Mouse (Mus musculus): Measurements from ENCODE around the gene Pts. TPM values are rescaled to one million over a fixed set of nuclear protein-coding genes. Genes with fewer than 3 reads are reported as not detected.

The Pts gene
- 118 and 122 TPM in 2 replicates for polyA plus RNA-seq (2014; fragmentation: Nextera tagmentation; extraction: Ambion mirVana)

- peak within 1 kb of the TSS; percentile 79 for H3K27ac ChIP-seq (replicated peaks; ENCODE audit: low read depth, low read length)
- peak within 1 kb of the TSS; percentile 71 for H3K4me2 ChIP-seq (ENCODE audit: low read length)
- no peaks in the 10 kb centered on the region for H3K9me3 ChIP-seq (ENCODE audit: control insufficient read depth, low read length)
- H3K36me3 ChIP-seq (ENCODE audit: control insufficient read depth, insufficient read depth, low read length) = peaks cover 6% of the 10 kb centered on the region; the same call in 1 of the 2 replicates
- WGBS = under 1% methylated on average over 54 of the region's 54 CpGs
- no peaks in the 10 kb centered on the region for H3K27me3 ChIP-seq (ENCODE audit: control insufficient read depth, insufficient read depth, low read length)
- peak; percentile 97 for ATAC-seq (ENCODE audit: low FRiP score, low TSS enrichment)
- H3K4me1 ChIP-seq (ENCODE audit: control insufficient read depth, insufficient read depth, low read length) = peaks cover 5% of the 10 kb centered on the region; the same call in 1 of the 2 replicates
- peak within 1 kb of the TSS; percentile 71 for H3K9ac ChIP-seq (replicated peaks; ENCODE audit: low read length)
- peak within 1 kb of the TSS; percentile 71 for H3K4me3 ChIP-seq (replicated peaks; ENCODE audit: low read depth, low read length)
- peak; percentile 100 for DNase-seq
These were observed at the start of gene Pts for GRCm38 (mm10) chr9:50528293-50528892. TSS of gene Pts (minus strand) at chr9:50528724.

- H3K4me1 ChIP-seq (ENCODE audit: control insufficient read depth, insufficient read depth, low read length) = no peaks in the 10 kb centered on the region
- ATAC-seq (ENCODE audit: low FRiP score, low TSS enrichment) (no peak), DNase-seq (no peak)
- WGBS = 83% methylated on average over 10 of the region's 10 CpGs
- H3K9ac ChIP-seq (replicated peaks; ENCODE audit: low read length) = no peak overlapping the region
- H3K4me3 ChIP-seq (replicated peaks; ENCODE audit: low read depth, low read length) = no peak overlapping the region
- H3K4me2 ChIP-seq (ENCODE audit: low read length) = no peak overlapping the region
- no peak overlapping the region for H3K27ac ChIP-seq (replicated peaks; ENCODE audit: low read depth, low read length)
- no peaks in the 10 kb centered on the region for H3K36me3 ChIP-seq (ENCODE audit: control insufficient read depth, insufficient read depth, low read length)
- no peaks in the 10 kb centered on the region for H3K9me3 ChIP-seq (ENCODE audit: control insufficient read depth, low read length)
- H3K27me3 ChIP-seq (ENCODE audit: control insufficient read depth, insufficient read depth, low read length) = no peaks in the 10 kb centered on the region
These were observed 41.3 kb upstream of the Pts start for GRCm38 (mm10) chr9:50569599-50570525.

GRCm38 (mm10) chr9:50567881-50568280, 39.4 kb upstream of the Pts start:
- Histone ChIP-seq H3K9ac (replicated peaks; ENCODE audit: low read length) (no peak overlapping the region), H3K4me1 (ENCODE audit: control insufficient read depth, insufficient read depth, low read length) (no peaks in the 10 kb centered on the region), H3K9me3 (ENCODE audit: control insufficient read depth, low read length) (no peaks in the 10 kb centered on the region), H3K4me3 (replicated peaks; ENCODE audit: low read depth, low read length) (no peak overlapping the region), H3K36me3 (ENCODE audit: control insufficient read depth, insufficient read depth, low read length) (no peaks in the 10 kb centered on the region), H3K4me2 (ENCODE audit: low read length) (no peak overlapping the region), H3K27ac (replicated peaks; ENCODE audit: low read depth, low read length) (no peak overlapping the region), H3K27me3 (ENCODE audit: control insufficient read depth, insufficient read depth, low read length) (no peaks in the 10 kb centered on the region)
- no peak for DNase-seq
- 91% methylated on average over 2 of the region's 2 CpGs for WGBS
- ATAC-seq (ENCODE audit: low FRiP score, low TSS enrichment) = no peak

- no peak for DNase-seq
- no peaks in the 10 kb centered on the region for H3K9me3 ChIP-seq (ENCODE audit: control insufficient read depth, low read length)
- no peaks in the 10 kb centered on the region for H3K27me3 ChIP-seq (ENCODE audit: control insufficient read depth, insufficient read depth, low read length)
- 91% methylated on average over 4 of the region's 4 CpGs for WGBS
- H3K4me3 ChIP-seq (replicated peaks; ENCODE audit: low read depth, low read length) = no peak overlapping the region
- ATAC-seq (ENCODE audit: low FRiP score, low TSS enrichment) = no peak
- H3K27ac ChIP-seq (replicated peaks; ENCODE audit: low read depth, low read length) = no peak overlapping the region
- no peaks in the 10 kb centered on the region for H3K4me1 ChIP-seq (ENCODE audit: control insufficient read depth, insufficient read depth, low read length)
- no peak overlapping the region for H3K9ac ChIP-seq (replicated peaks; ENCODE audit: low read length)
- no peak overlapping the region for H3K4me2 ChIP-seq (ENCODE audit: low read length)
- H3K36me3 ChIP-seq (ENCODE audit: control insufficient read depth, insufficient read depth, low read length) = no peaks in the 10 kb centered on the region
These were observed 38.8 kb upstream of the Pts start for GRCm38 (mm10) chr9:50567372-50567771.

- H3K36me3 ChIP-seq (ENCODE audit: control insufficient read depth, insufficient read depth, low read length) = no peaks in the 10 kb centered on the region
- no peak overlapping the region for H3K4me2 ChIP-seq (ENCODE audit: low read length)
- no peak overlapping the region for H3K4me3 ChIP-seq (replicated peaks; ENCODE audit: low read depth, low read length)
- H3K4me1 ChIP-seq (ENCODE audit: control insufficient read depth, insufficient read depth, low read length) = no peaks in the 10 kb centered on the region
- DNase-seq = no peak
- no peak for ATAC-seq (ENCODE audit: low FRiP score, low TSS enrichment)
- H3K27ac ChIP-seq (replicated peaks; ENCODE audit: low read depth, low read length) = no peak overlapping the region
- H3K27me3 ChIP-seq (ENCODE audit: control insufficient read depth, insufficient read depth, low read length) = no peaks in the 10 kb centered on the region
- no peaks in the 10 kb centered on the region for H3K9me3 ChIP-seq (ENCODE audit: control insufficient read depth, low read length)
- 82% methylated on average over 4 of the region's 4 CpGs for WGBS
- no peak overlapping the region for H3K9ac ChIP-seq (replicated peaks; ENCODE audit: low read length)
These were observed 37.4 kb upstream of the Pts start for GRCm38 (mm10) chr9:50565940-50566339.

GRCm38 (mm10) chr9:50565173-50565572, 36.6 kb upstream of the Pts start:
- Histone ChIP-seq H3K4me3 (replicated peaks; ENCODE audit: low read depth, low read length) (no peak overlapping the region), H3K4me2 (ENCODE audit: low read length) (no peak overlapping the region), H3K4me1 (ENCODE audit: control insufficient read depth, insufficient read depth, low read length) (no peaks in the 10 kb centered on the region), H3K9ac (replicated peaks; ENCODE audit: low read length) (no peak overlapping the region), H3K27ac (replicated peaks; ENCODE audit: low read depth, low read length) (no peak overlapping the region), H3K36me3 (ENCODE audit: control insufficient read depth, insufficient read depth, low read length) (no peaks in the 10 kb centered on the region), H3K9me3 (ENCODE audit: control insufficient read depth, low read length) (no peaks in the 10 kb centered on the region), H3K27me3 (ENCODE audit: control insufficient read depth, insufficient read depth, low read length) (no peaks in the 10 kb centered on the region)
- 75% methylated on average over 7 of the region's 7 CpGs for WGBS
- DNase-seq (no peak), ATAC-seq (ENCODE audit: low FRiP score, low TSS enrichment) (no peak)

- DNase-seq (no peak), ATAC-seq (ENCODE audit: low FRiP score, low TSS enrichment) (no peak)
- H3K27ac ChIP-seq (replicated peaks; ENCODE audit: low read depth, low read length) = no peak overlapping the region
- no peak overlapping the region for H3K4me3 ChIP-seq (replicated peaks; ENCODE audit: low read depth, low read length)
- H3K9me3 ChIP-seq (ENCODE audit: control insufficient read depth, low read length) = no peaks in the 10 kb centered on the region
- H3K9ac ChIP-seq (replicated peaks; ENCODE audit: low read length) = no peak overlapping the region
- H3K4me2 ChIP-seq (ENCODE audit: low read length) = no peak overlapping the region
- H3K4me1 ChIP-seq (ENCODE audit: control insufficient read depth, insufficient read depth, low read length) = no peaks in the 10 kb centered on the region
- WGBS = 84% methylated on average over 2 of the region's 2 CpGs
- H3K36me3 ChIP-seq (ENCODE audit: control insufficient read depth, insufficient read depth, low read length) = no peaks in the 10 kb centered on the region
- H3K27me3 ChIP-seq (ENCODE audit: control insufficient read depth, insufficient read depth, low read length) = no peaks in the 10 kb centered on the region
These were observed 33.4 kb upstream of the Pts start for GRCm38 (mm10) chr9:50561918-50562360.

- Histone ChIP-seq H3K27ac (replicated peaks; ENCODE audit: low read depth, low read length) (no peak within 1 kb of the TSS), H3K9me3 (ENCODE audit: control insufficient read depth, low read length) (no peaks in the 10 kb centered on the region), H3K4me3 (replicated peaks; ENCODE audit: low read depth, low read length) (no peak within 1 kb of the TSS), H3K27me3 (ENCODE audit: control insufficient read depth, insufficient read depth, low read length) (no peaks in the 10 kb centered on the region), H3K9ac (replicated peaks; ENCODE audit: low read length) (no peak within 1 kb of the TSS), H3K4me2 (ENCODE audit: low read length) (no peak within 1 kb of the TSS), H3K4me1 (ENCODE audit: control insufficient read depth, insufficient read depth, low read length) (no peaks in the 10 kb centered on the region), H3K36me3 (ENCODE audit: control insufficient read depth, insufficient read depth, low read length) (no peaks in the 10 kb centered on the region)
- WGBS = 92% methylated on average over 38 of the region's 38 CpGs
- DNase-seq (no peak), ATAC-seq (ENCODE audit: low FRiP score, low TSS enrichment) (no peak)
These were observed 32.8 kb upstream of the Pts start, which contains the start of gene Tex12 for GRCm38 (mm10) chr9:50561145-50561917. TSS of gene Tex12 (minus strand) at chr9:50561325.
